Mouse (Mus musculus): ENCODE measurements around the gene Actl10.

The Actl10 gene

GRCm38 (mm10) chr2:154543567-154544347, 7.8 kb upstream of the Actl10 start:
- TF ChIP-seq CTCF (conservative IDR thresholded peaks at IDR 0.05; ENCODE audit: low read length) (no peak), POU5F1 (IDR thresholded peaks at IDR 0.05; ENCODE audit: borderline replicate concordance, low read length) (no peak), NANOG (IDR thresholded peaks at IDR 0.05; ENCODE audit: borderline replicate concordance, low read length) (no peak)
- H3K9me3 ChIP-seq (ENCODE audit: low read length): no peaks in the 10 kb centered on the region
- H3K4me1 ChIP-seq (replicated peaks; ENCODE audit: low read depth, low read length): peaks cover 21% of the 10 kb centered on the region
- H3K36me3 ChIP-seq (ENCODE audit: insufficient read depth, low read length): peaks cover 84% of the 10 kb centered on the region
- no peak overlapping the region for H3K4me3 ChIP-seq (replicated peaks; ENCODE audit: low read length)
- peaks cover 6% of the 10 kb centered on the region for H3K27me3 ChIP-seq (ENCODE audit: insufficient read depth, low read length)

GRCm38 (mm10) chr2:154546711-154547110, 4.9 kb upstream of the Actl10 start, which contains the start of gene 1700003F12Rik:
Gene 1700003F12Rik, plus strand, starts transcription at chr2:154547085.
- H3K4me1 ChIP-seq (replicated peaks; ENCODE audit: low read depth, low read length): peaks cover 29% of the 10 kb centered on the region
- TF ChIP-seq POU5F1 (IDR thresholded peaks at IDR 0.05; ENCODE audit: borderline replicate concordance, low read length) (no peak), CTCF (conservative IDR thresholded peaks at IDR 0.05; ENCODE audit: low read length) (no peak), NANOG (IDR thresholded peaks at IDR 0.05; ENCODE audit: borderline replicate concordance, low read length) (no peak)
- no peaks in the 10 kb centered on the region for H3K9me3 ChIP-seq (ENCODE audit: low read length)
- H3K27me3 ChIP-seq (ENCODE audit: insufficient read depth, low read length): peaks cover 36% of the 10 kb centered on the region
- H3K4me3 ChIP-seq (replicated peaks; ENCODE audit: low read length): no peak within 1 kb of the TSS
- H3K36me3 ChIP-seq (ENCODE audit: insufficient read depth, low read length): peaks cover 54% of the 10 kb centered on the region

DNA sequence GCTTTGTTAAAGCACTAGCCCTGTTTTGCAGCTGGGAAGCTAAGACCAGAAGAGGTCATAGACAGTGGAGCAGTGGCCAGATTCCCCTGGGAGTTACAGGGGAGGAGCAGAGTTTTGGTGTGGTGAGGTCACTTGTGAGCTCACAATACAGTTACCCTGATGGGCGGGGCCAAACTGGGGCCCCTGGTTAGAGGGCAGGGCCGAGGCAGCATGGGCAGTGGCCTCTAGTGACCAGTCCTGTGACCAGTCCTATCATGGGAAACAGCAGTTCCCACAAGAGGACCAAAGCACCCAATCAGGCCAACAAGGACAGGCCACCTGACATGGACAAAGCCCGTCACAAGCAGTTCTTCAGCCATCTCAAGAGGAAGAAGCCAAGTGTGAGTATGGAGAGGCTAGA, 2.9 kb upstream of the Actl10 start:
- Histone ChIP-seq H3K4me1 (replicated peaks; ENCODE audit: low read depth, low read length) (peaks cover 48% of the 10 kb centered on the region), H3K4me3 (replicated peaks; ENCODE audit: low read length) (peak overlapping the region; percentile 76; the same call in 1 of the 2 replicates), H3K36me3 (ENCODE audit: insufficient read depth, low read length) (peaks cover 47% of the 10 kb centered on the region), H3K27me3 (ENCODE audit: insufficient read depth, low read length) (peaks cover 55% of the 10 kb centered on the region), H3K9me3 (ENCODE audit: low read length) (no peaks in the 10 kb centered on the region)
- TF ChIP-seq CTCF (conservative IDR thresholded peaks at IDR 0.05; ENCODE audit: low read length) (no peak), NANOG (IDR thresholded peaks at IDR 0.05; ENCODE audit: borderline replicate concordance, low read length) (no peak), POU5F1 (IDR thresholded peaks at IDR 0.05; ENCODE audit: borderline replicate concordance, low read length) (no peak)

DNA sequence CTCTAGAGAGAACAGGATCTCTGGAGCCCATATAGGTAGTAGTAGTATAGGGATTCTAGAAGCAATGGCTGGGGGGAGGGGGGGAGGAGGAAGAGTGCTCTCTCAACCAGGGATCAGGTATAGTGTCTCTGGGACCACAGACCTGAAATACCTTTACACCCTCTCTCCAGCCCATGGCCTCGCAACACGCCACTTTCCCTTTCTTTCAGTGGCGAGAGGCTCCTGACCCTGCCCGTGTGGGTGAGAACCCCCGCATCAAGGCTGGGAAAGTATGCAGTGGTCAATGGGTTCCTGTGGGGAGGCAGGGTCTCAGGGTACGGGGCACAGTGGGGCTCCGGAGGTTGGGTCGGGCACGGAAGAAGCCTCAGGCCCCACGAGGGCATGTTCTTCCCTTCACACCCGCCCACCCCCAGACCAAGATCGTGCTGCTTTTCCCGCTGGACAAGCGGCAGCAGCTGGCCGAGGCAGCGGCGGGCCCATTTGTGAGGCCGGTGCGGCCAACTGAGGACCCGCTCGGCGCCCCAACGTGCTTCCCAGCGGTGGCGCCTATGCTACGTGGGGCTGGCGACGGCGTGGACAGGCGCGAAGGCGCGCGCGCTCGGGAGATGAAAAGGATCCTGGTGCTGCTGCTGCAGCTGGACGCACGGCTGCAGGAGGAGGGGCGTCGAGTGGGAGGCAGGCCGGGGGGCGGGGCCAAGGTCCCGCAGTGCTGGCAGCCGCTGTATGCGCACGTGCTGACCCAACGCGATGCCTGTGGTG, 2.3 kb upstream of the Actl10 start:
- TF ChIP-seq NANOG (IDR thresholded peaks at IDR 0.05; ENCODE audit: borderline replicate concordance, low read length): no peak
- TF ChIP-seq CTCF (conservative IDR thresholded peaks at IDR 0.05; ENCODE audit: low read length): no peak
- H3K27me3 ChIP-seq (ENCODE audit: insufficient read depth, low read length): peaks cover 55% of the 10 kb centered on the region
- H3K4me3 ChIP-seq (replicated peaks; ENCODE audit: low read length): peak overlapping the region; percentile 76

DNA sequence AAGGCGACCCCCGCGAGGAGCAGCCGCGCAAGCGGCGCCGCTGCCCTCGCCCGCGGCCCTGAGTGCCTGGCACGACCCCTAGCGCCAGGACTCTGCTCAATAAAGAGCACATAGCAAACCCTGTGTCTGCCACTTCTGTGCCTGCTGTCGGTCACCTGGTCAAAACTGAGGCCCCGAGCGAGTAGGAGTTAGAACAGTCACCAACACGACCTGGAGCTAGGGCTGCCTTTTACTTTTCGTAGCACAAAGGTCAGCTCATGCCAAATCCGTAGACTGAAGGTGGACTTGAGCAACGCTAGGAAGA, 1.7 kb upstream of the Actl10 start:
- Histone ChIP-seq H3K4me1 (replicated peaks; ENCODE audit: low read depth, low read length) (peaks cover 57% of the 10 kb centered on the region), H3K27me3 (ENCODE audit: insufficient read depth, low read length) (peaks cover 55% of the 10 kb centered on the region), H3K4me3 (replicated peaks; ENCODE audit: low read length) (peak overlapping the region; percentile 76), H3K36me3 (ENCODE audit: insufficient read depth, low read length) (peaks cover 46% of the 10 kb centered on the region), H3K9me3 (ENCODE audit: low read length) (no peaks in the 10 kb centered on the region)
- TF ChIP-seq POU5F1 (IDR thresholded peaks at IDR 0.05; ENCODE audit: borderline replicate concordance, low read length) (no peak), CTCF (conservative IDR thresholded peaks at IDR 0.05; ENCODE audit: low read length) (no peak), NANOG (IDR thresholded peaks at IDR 0.05; ENCODE audit: borderline replicate concordance, low read length) (no peak)

More for the DNA sequence above, 2.3 kb upstream of the Actl10 start:
- H3K4me1 ChIP-seq (replicated peaks; ENCODE audit: low read depth, low read length): peaks cover 52% of the 10 kb centered on the region
- peaks cover 46% of the 10 kb centered on the region for H3K36me3 ChIP-seq (ENCODE audit: insufficient read depth, low read length)
- H3K9me3 ChIP-seq (ENCODE audit: low read length): no peaks in the 10 kb centered on the region

GRCm38 (mm10) chr2:154550937-154551336, 639 bp upstream of the Actl10 start:
- H3K9me3 ChIP-seq (ENCODE audit: low read length): no peaks in the 10 kb centered on the region
- peaks cover 63% of the 10 kb centered on the region for H3K4me1 ChIP-seq (replicated peaks; ENCODE audit: low read depth, low read length)
- H3K27me3 ChIP-seq (ENCODE audit: insufficient read depth, low read length): peaks cover 55% of the 10 kb centered on the region
- H3K36me3 ChIP-seq (ENCODE audit: insufficient read depth, low read length): peaks cover 46% of the 10 kb centered on the region
- TF ChIP-seq POU5F1 (IDR thresholded peaks at IDR 0.05; ENCODE audit: borderline replicate concordance, low read length) (no peak), NANOG (IDR thresholded peaks at IDR 0.05; ENCODE audit: borderline replicate concordance, low read length) (no peak), CTCF (conservative IDR thresholded peaks at IDR 0.05; ENCODE audit: low read length) (no peak)
- no peak overlapping the region for H3K4me3 ChIP-seq (replicated peaks; ENCODE audit: low read length)

DNA sequence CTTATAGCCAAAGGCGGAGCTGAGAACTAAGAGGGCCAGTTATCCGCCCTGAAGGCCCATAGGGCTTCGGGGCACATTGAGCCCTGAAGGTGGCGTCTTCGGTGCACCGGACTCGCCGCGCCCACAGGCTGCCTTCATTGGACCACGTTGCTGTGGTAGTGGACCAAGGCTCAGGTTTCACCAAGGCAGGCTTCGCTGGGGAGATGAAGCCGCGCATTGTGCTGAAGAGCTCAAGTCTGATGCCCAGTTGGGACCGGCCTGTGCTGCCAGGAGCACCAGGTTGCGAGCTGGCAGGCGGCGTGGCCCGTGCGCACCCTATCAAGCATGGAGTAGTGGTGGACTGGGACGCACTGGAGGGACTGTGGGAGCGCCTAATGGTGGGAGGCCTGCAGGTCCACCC, 351 bp downstream of the Actl10 start:
- H3K27me3 ChIP-seq (ENCODE audit: insufficient read depth, low read length): peaks cover 55% of the 10 kb centered on the region
- peak overlapping the region; percentile 74 for H3K4me3 ChIP-seq (replicated peaks; ENCODE audit: low read length)
- peaks cover 65% of the 10 kb centered on the region for H3K4me1 ChIP-seq (replicated peaks; ENCODE audit: low read depth, low read length)
- H3K9me3 ChIP-seq (ENCODE audit: low read length): no peaks in the 10 kb centered on the region
- H3K36me3 ChIP-seq (ENCODE audit: insufficient read depth, low read length): peaks cover 37% of the 10 kb centered on the region
- TF ChIP-seq NANOG (IDR thresholded peaks at IDR 0.05; ENCODE audit: borderline replicate concordance, low read length): no peak
- no peak for TF ChIP-seq POU5F1 (IDR thresholded peaks at IDR 0.05; ENCODE audit: borderline replicate concordance, low read length)
- no peak for TF ChIP-seq CTCF (conservative IDR thresholded peaks at IDR 0.05; ENCODE audit: low read length)

GRCm38 (mm10) chr2:154552424-154552907, 890 bp downstream of the Actl10 start:
- H3K9me3 ChIP-seq (ENCODE audit: low read length): no peaks in the 10 kb centered on the region
- peaks cover 31% of the 10 kb centered on the region for H3K36me3 ChIP-seq (ENCODE audit: insufficient read depth, low read length)
- H3K27me3 ChIP-seq (ENCODE audit: insufficient read depth, low read length): peaks cover 55% of the 10 kb centered on the region
- peak overlapping the region; percentile 74 for H3K4me3 ChIP-seq (replicated peaks; ENCODE audit: low read length)
- TF ChIP-seq POU5F1 (IDR thresholded peaks at IDR 0.05; ENCODE audit: borderline replicate concordance, low read length) (no peak), CTCF (conservative IDR thresholded peaks at IDR 0.05; ENCODE audit: low read length) (peak; percentile 27), NANOG (IDR thresholded peaks at IDR 0.05; ENCODE audit: borderline replicate concordance, low read length) (no peak)
- peaks cover 68% of the 10 kb centered on the region for H3K4me1 ChIP-seq (replicated peaks; ENCODE audit: low read depth, low read length)

Data from E14TG2a.4 (cell line).